Mouse (Mus musculus) hindbrain, embryonic 10.5 days (tissue): ENCODE measurements around the gene Rin3. TPM values are rescaled to one million over a fixed set of nuclear protein-coding genes. Genes with fewer than 3 reads are reported as not detected.

Experiments
- DNase-seq: peaks from one replicate; pipeline ENCODE4 v3.0.0-alpha.2; 2017; ENCODE audit warnings: low spot score
- H3K27ac ChIP-seq: fragments of 300-500 bp; sonication (generic); 2 replicates; pipeline ENCODE4 v1.5.1; 2016; ENCODE audit warnings: mild to moderate bottlenecking, moderate library complexity
- H3K27me3 ChIP-seq: fragments of 300-500 bp; sonication (generic); 2 replicates; pipeline ENCODE4 v1.6.1; 2016; ENCODE audit warnings: mild to moderate bottlenecking; ENCODE audit not compliant: poor library complexity, insufficient read depth, severe bottlenecking
- H3K36me3 ChIP-seq: fragments of 300-500 bp; sonication (generic); 2 replicates; pipeline ENCODE4 v1.6.1; 2016; ENCODE audit warnings: mild to moderate bottlenecking, moderate library complexity
- H3K4me1 ChIP-seq: fragments of 300-500 bp; sonication (generic); replicated peaks from 2 replicates; pipeline ENCODE4 v1.6.1; 2016; ENCODE audit warnings: mild to moderate bottlenecking
- H3K4me3 ChIP-seq: fragments of 300-500 bp; sonication (generic); 2 replicates; pipeline ENCODE4 v1.5.1; 2016; ENCODE audit warnings: mild to moderate bottlenecking, moderate library complexity
- H3K9me3 ChIP-seq: fragments of 300-500 bp; sonication (generic); 2 replicates; pipeline ENCODE4 v1.6.1; 2016; ENCODE audit warnings: mild to moderate bottlenecking, moderate library complexity
- WGBS: fragments of 180-500 bp; shearing (Covaris S2); methylation state at CpG from one replicate; pipeline ENCODE4 v1.1.7; 2016; 5-methylcytosine and 5-hydroxymethylcytosine counted together
- polyA plus RNA-seq: library from polyadenylated mRNA; unstranded; fragments of >200 nt; fragmentation: Nextera tagmentation; extraction: Ambion mirVana; gene quantifications from 2 replicates; pipeline ENCODE4 v1.2.1, GENCODE M21; 2016

The Rin3 gene
- 5.1 TPM in 2 replicates for polyA plus RNA-seq

DNA sequence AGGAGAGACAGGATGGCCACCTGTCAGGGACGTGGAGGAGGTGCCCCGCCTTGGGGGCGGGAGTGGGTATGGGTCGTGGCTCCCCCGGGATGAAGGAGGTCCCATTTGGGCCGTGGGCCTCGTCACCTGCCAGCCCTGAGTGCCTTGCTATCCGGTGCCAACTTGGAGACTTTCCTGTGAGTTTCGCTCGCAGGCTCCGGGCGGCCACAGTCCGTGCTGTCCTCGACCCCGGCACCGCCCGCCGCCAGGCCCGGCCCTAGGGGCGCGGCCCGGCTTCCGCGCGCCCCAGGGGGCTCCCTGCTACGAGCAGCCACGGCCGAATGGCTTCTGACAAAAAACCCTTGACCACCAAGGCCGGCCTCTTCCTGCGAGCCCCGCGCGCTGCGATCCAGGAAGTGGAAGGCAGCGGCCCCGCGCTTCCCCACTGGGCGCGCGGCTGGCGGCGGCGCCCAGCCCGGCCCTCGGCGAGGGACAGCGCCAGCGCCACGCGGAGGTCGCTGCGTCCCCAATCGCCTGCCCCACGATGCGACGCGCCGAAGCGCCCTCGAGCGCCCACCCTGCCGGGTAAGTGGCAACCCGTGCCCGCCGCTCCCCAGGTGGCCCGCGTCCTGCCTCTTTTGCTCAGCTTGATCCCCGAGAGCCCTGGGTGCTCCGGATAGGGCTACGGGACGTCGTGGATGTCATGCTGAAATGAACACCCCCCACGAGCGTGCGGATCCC, at the start of gene Rin3:
Gene Rin3, plus strand, starts transcription at position 286 of the 720 bp plus-strand sequence.
- Histone ChIP-seq H3K27ac (peak within 1 kb of the TSS; percentile 89), H3K27me3 (peaks cover 45% of the 10 kb centered on the region), H3K4me3 (peak within 1 kb of the TSS; percentile 69), H3K4me1 (peaks cover 43% of the 10 kb centered on the region), H3K9me3 (no peaks in the 10 kb centered on the region), H3K36me3 (no peaks in the 10 kb centered on the region)
- peak; percentile 60 for DNase-seq
- 1% methylated on average over 75 of the region's 75 CpGs for whole genome bisulfite sequencing

DNA sequence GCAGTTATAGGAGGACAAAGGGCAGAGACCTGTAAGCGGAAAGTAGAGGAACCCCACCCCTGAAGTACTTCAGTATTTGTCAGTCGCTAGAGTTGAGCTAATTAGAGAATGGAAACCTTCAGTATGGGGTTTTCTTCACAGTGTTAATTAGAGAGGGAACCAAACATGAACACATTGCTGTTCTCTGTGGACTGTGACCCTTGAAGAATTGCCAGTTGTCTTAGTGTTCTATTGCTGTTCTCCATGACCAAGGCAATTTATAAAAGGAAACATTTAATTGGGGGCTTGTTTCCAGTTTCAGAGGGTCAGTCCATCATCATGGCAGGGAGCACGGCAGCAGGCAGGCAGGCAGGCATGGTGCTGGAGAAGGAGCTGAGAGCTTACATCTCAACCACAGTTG, 47.3 kb upstream of the Rin3 start:
- Histone ChIP-seq H3K27ac (no peak overlapping the region), H3K4me1 (no peaks in the 10 kb centered on the region), H3K27me3 (no peaks in the 10 kb centered on the region), H3K9me3 (no peaks in the 10 kb centered on the region), H3K36me3 (no peaks in the 10 kb centered on the region), H3K4me3 (no peak overlapping the region)
- 90% methylated on average over 3 of the region's 3 CpGs for WGBS
- DNase-seq, result no peak

DNA sequence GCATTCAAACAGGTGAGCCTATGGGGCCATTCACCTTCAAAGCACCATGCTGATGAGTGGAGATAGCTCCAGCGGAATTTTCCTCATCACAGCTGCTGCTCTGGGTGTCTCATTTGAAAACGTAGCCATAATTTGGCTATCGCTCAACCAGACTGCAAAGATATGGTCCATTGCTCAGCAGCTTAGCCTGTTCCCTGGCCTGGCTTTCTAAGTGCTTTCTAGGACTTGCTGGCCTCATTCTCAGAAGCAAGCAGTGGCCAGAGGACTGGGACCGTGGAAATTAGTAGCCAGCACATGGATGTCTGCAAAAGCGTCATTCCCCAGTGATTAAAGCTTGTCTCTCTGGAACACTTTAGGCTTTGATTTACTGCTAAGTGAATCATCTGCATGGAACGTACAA, 46.5 kb upstream of the Rin3 start:
- Histone ChIP-seq H3K27ac (no peak overlapping the region), H3K9me3 (no peaks in the 10 kb centered on the region), H3K4me1 (0 out of 2 replicates have a peak, but pooled peaks cover under 1% of the 10 kb centered on the region), H3K4me3 (no peak overlapping the region), H3K36me3 (no peaks in the 10 kb centered on the region), H3K27me3 (no peaks in the 10 kb centered on the region)
- DNase-seq, result no peak
- whole genome bisulfite sequencing, result 90% methylated on average over 6 of the region's 6 CpGs

GRCm38 (mm10) chr12:102242076-102242722, 40.6 kb upstream of the Rin3 start:
- Histone ChIP-seq H3K4me3 (no peak overlapping the region), H3K4me1 (peaks cover 36% of the 10 kb centered on the region), H3K27me3 (no peaks in the 10 kb centered on the region), H3K36me3 (no peaks in the 10 kb centered on the region), H3K27ac (peak overlapping the region; percentile 75), H3K9me3 (no peaks in the 10 kb centered on the region)
- peak; percentile 17 for DNase-seq
- 60% methylated on average over 6 of the region's 6 CpGs for WGBS

- no peaks in the 10 kb centered on the region for H3K36me3 ChIP-seq
- peak; percentile 10 for DNase-seq
- no peaks in the 10 kb centered on the region for H3K27me3 ChIP-seq
- H3K9me3 ChIP-seq, result no peaks in the 10 kb centered on the region
- no peak overlapping the region for H3K4me3 ChIP-seq
- 53% methylated on average over 1 of the region's 1 CpGs for WGBS
- peaks cover 36% of the 10 kb centered on the region for H3K4me1 ChIP-seq
- no peak overlapping the region for H3K27ac ChIP-seq
Measured at GRCm38 (mm10) chr12:102243915-102244314, 38.9 kb upstream of the Rin3 start.

DNA sequence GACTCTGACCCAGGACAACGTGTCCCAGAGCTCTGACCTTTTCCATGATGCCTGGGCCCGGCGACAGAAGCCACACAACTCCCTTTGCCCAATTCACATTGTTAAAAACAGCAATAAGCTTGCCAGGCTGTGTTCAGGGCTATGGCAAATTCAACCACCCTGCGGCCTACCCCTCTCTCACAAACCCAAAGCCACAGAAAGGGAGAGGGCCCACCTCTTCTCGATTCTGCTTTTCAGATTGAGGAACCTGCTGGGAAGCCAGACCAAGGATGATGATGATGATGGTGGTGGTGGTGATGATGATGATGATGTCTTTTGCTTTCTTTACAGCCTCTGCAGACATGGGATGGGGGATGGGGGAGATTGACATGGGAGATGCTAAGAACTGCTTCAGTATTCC, 36.6 kb upstream of the Rin3 start:
- no peaks in the 10 kb centered on the region for H3K9me3 ChIP-seq
- H3K4me3 ChIP-seq, result no peak overlapping the region
- H3K27me3 ChIP-seq, result no peaks in the 10 kb centered on the region
- DNase-seq, result no peak
- H3K36me3 ChIP-seq, result no peaks in the 10 kb centered on the region
- WGBS, result 92% methylated on average over 5 of the region's 5 CpGs
- no peak overlapping the region for H3K27ac ChIP-seq
- peaks cover 39% of the 10 kb centered on the region for H3K4me1 ChIP-seq

DNA sequence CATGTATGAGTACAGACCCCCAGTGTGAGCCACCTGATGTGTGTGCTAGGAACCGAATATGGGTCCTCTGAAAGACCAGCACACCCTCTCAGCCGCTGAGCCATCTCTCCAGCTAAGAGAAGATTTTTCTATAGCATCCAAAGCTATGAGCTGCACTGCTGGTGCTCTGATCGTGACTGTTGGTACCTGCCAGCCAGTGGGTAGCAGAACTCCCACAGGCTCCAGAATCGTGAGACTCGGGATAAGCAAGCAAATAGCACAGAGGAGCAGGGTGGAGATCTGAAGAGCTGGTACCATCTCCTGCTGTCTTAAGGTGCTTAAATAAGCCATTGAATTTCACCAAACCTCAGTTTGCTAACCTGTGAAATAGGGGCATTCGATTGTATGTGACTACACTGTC, 34.7 kb upstream of the Rin3 start:
- WGBS, result 90% methylated on average over 6 of the region's 6 CpGs
- Histone ChIP-seq H3K9me3 (no peaks in the 10 kb centered on the region), H3K27ac (no peak overlapping the region), H3K27me3 (no peaks in the 10 kb centered on the region), H3K4me1 (peaks cover 22% of the 10 kb centered on the region), H3K36me3 (no peaks in the 10 kb centered on the region), H3K4me3 (no peak overlapping the region)
- DNase-seq, result no peak

GRCm38 (mm10) chr12:102250316-102250715, 32.5 kb upstream of the Rin3 start:
- Histone ChIP-seq H3K27me3 (no peaks in the 10 kb centered on the region), H3K4me1 (peaks cover 6% of the 10 kb centered on the region; the same call in 1 of the 2 replicates), H3K4me3 (no peak overlapping the region), H3K27ac (no peak overlapping the region), H3K9me3 (no peaks in the 10 kb centered on the region), H3K36me3 (no peaks in the 10 kb centered on the region)
- DNase-seq, result no peak
- 88% methylated on average over 4 of the region's 4 CpGs for WGBS

DNA sequence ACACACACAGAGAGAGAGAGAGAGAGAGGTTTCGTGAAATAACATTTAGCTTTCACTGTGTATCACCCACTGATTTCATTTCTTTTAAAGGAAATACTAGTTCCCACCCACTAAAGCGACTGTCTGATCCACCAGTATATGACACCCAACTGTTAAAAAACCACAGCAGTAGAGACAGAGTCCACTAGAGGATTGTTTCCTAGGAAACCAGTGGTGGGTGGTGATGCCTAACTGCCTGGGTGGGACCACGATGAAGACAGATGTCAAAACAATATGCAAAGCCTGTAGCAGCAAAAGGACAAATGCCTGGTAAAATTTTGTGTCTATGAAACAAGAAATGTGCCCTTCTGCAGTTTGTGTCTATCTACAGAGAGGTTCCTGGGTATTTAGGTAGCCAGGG, 31.8 kb upstream of the Rin3 start:
- WGBS, result 78% methylated on average over 3 of the region's 3 CpGs
- Histone ChIP-seq H3K9me3 (no peaks in the 10 kb centered on the region), H3K27ac (no peak overlapping the region), H3K4me1 (0 out of 2 replicates have a peak, but pooled peaks cover 3% of the 10 kb centered on the region), H3K27me3 (no peaks in the 10 kb centered on the region), H3K4me3 (no peak overlapping the region), H3K36me3 (no peaks in the 10 kb centered on the region)
- no peak for DNase-seq

GRCm38 (mm10) chr12:102251985-102252384, 30.9 kb upstream of the Rin3 start:
- H3K36me3 ChIP-seq, result no peaks in the 10 kb centered on the region
- 66% methylated on average over 3 of the region's 3 CpGs for WGBS

GRCm38 (mm10) chr12:102252525-102252924, 30.3 kb upstream of the Rin3 start:
- DNase-seq, result no peak
- 72% methylated on average over 1 of the region's 1 CpGs for WGBS

More at GRCm38 (mm10) chr12:102251985-102252384, 30.9 kb upstream of the Rin3 start:
- 0 out of 2 replicates have a peak, but pooled peaks cover 3% of the 10 kb centered on the region for H3K4me1 ChIP-seq
- H3K27me3 ChIP-seq, result no peaks in the 10 kb centered on the region
- no peaks in the 10 kb centered on the region for H3K9me3 ChIP-seq
- no peak overlapping the region for H3K4me3 ChIP-seq
- H3K27ac ChIP-seq, result no peak overlapping the region
- no peak for DNase-seq

DNA sequence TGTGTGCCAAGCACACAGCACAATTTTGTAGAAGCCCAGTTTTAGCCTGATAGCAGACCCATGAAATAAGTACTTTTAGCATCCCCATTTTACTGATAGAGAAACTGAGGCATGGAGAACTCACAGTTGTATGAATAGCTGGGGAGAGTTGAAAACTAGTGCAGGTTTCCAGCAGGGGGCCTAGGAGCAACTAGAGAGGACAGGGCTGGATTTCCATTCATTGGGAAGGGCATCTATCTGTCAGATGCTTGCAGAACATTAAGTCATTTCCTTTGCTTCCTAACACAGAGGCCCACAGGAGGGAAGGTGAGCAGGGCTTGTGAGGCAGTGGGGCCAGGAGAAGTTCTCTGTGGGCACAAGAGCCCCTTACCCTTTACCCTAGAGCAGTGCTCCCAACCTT, 27.8 kb upstream of the Rin3 start:
- Histone ChIP-seq H3K36me3 (no peaks in the 10 kb centered on the region), H3K27me3 (no peaks in the 10 kb centered on the region), H3K27ac (no peak overlapping the region), H3K4me3 (no peak overlapping the region), H3K4me1 (0 out of 2 replicates have a peak, but pooled peaks cover 3% of the 10 kb centered on the region), H3K9me3 (no peaks in the 10 kb centered on the region)
- DNase-seq, result no peak

More at GRCm38 (mm10) chr12:102252525-102252924, 30.3 kb upstream of the Rin3 start:
- no peak overlapping the region for H3K4me3 ChIP-seq
- no peaks in the 10 kb centered on the region for H3K27me3 ChIP-seq
- no peaks in the 10 kb centered on the region for H3K9me3 ChIP-seq
- no peak overlapping the region for H3K27ac ChIP-seq
- H3K4me1 ChIP-seq, result 0 out of 2 replicates have a peak, but pooled peaks cover 3% of the 10 kb centered on the region
- H3K36me3 ChIP-seq, result no peaks in the 10 kb centered on the region

DNA sequence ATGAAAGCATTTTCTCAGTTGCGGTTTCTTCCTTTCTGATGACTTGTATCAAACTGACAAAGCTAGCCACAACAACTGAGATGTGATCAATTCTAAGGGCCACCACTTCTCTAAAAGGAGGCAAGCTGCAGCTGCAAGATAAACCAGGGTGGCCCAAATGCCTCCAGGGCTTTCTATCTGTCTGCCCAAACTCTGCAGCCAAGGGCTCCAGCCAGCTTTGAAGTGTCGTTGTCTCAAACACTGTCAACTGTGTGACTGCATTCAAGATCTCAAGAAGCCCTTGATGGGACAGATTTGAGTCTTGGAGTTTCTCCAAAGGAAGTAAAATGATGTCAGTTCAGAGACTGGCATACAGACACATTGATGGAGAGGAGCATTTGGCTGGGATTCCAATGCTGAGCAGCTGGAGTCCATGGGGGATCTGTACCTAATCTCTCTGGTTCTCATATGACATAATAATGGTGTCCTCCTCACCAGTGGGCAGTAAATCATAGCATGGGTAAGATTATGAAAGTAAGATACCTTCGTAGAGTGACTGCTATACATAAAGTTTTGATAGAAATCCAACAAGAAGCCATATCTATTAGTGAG, 24.2 kb upstream of the Rin3 start:
- Histone ChIP-seq H3K27me3 (no peaks in the 10 kb centered on the region), H3K4me1 (peaks cover 23% of the 10 kb centered on the region), H3K4me3 (no peak overlapping the region), H3K36me3 (no peaks in the 10 kb centered on the region), H3K9me3 (no peaks in the 10 kb centered on the region), H3K27ac (no peak overlapping the region)
- 80% methylated on average over 3 of the region's 3 CpGs for WGBS
- no peak for DNase-seq
